Mouse (Mus musculus) layer of hippocampus, postnatal 14 days (tissue): Measurements from ENCODE around the gene Alg9. TPM values are rescaled to one million over a fixed set of nuclear protein-coding genes. Genes with fewer than 3 reads are reported as not detected.

Source experiments
- DNase-seq, 2 experiments: peaks; one replicate each; pipeline ENCODE4 v3.0.0; 2021 to 2022; ENCODE audit warnings: low spot score in 2 of 2, mixed read lengths in 1 of 2
- total RNA-seq, 2 experiments: library from RNA; stranded (reverse); gene quantifications; 2 replicates each; pipeline ENCODE4 v1.2.3; 2021

The Alg9 gene
- total RNA-seq, 2 experiments from 2014 or later, result 29.7 to 31.8 TPM

DNA sequence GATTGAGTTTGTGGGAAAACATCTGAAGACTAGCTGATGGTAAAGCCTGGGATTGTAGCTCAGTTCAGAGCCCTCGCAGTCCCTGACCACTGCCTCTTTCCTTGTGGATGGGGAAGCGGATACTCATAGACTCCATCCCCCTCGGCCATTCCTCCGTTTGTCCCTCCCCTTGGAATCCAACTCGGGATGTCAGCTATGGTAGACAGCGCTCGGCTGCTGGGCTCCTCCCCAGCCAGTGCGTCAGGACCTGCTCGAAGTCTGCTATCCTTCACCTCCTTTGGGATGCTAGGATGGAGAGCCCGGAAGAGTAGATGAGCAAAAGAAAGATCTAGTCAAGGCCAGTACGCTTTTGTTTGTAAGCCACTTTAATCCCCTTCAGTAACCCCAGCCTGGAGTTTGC, 75.5 kb downstream of the Alg9 start:
- DNase-seq, result no peak

DNA sequence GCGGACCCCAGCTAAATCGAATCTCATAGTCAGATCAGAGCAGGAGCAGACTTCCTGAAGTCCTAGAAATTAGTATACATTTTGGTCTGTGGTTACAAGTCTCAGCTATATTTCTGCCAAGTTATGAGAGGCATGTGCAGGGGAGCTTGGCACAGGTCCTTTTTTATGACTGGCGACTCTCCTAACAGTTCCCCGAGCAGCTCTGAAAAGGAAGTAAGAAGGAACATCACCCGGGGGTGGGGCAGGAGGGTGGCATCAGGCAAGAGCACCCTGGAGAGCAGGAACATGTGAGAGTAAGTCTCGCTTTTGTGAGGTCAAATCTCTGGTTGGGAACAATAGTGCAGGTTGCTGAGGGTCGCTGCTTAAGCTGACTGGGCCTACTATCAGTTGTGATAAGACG, 75.9 kb downstream of the Alg9 start:
- DNase-seq, result no peak

DNA sequence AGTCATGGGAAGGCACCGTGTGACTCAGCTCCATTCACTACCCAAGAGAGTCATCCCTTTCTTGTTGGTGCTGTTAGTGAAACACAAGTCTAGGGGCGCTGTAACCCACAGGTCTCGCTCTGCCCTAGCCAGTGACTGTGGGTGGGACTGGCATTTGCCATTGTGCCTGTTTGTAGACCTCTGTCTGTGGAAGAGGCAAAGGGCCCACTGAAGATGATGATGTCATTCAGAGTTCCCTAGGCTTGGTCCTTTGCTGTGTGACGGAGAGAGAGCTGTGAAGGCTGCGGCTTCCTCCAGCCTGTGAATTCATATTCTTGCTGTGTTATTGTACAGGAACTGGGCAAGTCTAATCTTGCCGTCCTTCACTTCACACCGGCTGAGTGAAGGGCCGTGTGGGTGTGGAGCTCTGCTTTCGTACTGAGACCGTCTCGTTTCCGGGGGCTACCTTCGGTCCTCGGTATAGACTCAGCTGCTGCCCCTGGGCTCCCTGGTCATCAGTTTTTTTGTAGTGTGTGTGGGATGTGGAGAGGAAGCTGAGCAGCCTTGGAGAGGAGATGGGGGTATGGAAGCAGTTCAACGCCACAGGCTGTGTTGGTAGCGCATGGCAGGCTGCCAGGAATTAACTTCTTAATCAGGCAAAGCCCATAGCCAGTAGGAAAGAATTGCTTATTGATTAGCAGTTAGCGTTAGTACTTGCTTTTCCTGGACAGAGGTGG, 78.0 kb downstream of the Alg9 start:
- no peak for DNase-seq

DNA sequence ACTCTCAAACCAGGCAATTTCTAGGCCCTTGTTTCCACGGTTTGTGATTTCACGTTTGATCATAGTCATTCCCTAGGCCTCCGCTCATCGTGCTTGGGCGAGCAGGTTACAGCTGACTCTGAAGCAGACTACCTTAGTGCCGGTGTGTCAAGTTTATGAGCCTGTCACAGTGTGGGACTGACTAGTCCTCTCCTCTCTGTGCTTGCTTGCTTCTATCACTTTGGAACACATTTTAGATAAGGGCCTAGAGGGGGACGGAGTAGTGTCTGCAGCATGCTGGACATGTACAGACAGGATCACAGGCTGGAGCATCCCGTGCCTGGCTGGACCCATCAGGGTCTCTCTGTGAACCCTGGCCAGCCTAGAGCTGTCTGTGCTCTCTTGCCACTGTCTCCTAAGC, 79.6 kb downstream of the Alg9 start:
- no peak for DNase-seq

DNA sequence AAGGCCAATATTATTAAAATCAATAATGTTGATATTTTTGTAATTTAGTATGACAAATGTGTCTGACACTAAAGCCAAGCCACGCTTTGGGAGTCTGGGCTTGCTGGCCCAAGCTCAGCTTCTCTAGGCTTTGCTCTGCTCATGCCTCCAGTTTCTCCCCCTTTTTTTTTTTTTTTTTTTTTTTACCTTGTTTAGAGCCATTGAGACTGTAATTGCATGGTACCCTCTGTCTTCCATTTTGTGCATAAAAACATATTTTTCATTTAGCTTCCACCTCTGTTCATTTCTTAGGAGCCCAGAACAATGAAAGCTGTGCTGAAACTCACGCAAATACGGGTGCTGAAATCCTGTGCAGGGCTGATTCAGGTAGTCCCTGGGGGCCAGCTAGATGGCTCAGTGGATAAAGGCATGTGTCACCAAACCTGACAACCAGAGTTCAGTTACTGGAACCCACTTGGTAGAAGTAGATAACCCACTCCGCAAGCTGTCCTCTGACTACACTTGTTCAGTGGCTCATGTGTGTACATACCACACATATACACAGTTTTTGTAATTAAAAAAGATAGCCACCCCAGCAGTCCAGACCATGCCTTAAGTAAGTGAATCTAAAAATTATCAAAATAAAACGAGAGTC, 80.4 kb downstream of the Alg9 start:
- no peak for DNase-seq

DNA sequence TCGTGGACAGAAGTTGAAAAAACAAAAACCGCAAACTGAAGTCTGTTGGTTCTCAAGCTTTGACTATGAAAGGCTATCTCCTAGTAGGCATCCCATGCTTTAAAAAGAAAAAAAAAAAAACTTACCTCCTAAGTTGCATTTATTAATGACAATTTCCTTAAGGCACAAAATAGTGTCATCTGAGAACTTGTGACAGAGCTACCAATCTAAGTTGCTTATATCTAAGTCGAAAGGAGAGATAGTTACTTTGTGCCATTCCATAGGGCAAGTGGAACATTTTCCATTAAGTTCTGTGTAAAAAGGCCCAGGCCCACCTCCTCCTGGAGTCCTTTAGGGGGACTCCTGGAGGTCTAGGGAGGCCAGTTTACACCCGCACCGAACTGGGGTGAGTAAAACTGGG, 81.0 kb downstream of the Alg9 start:
- no peak for DNase-seq

DNA sequence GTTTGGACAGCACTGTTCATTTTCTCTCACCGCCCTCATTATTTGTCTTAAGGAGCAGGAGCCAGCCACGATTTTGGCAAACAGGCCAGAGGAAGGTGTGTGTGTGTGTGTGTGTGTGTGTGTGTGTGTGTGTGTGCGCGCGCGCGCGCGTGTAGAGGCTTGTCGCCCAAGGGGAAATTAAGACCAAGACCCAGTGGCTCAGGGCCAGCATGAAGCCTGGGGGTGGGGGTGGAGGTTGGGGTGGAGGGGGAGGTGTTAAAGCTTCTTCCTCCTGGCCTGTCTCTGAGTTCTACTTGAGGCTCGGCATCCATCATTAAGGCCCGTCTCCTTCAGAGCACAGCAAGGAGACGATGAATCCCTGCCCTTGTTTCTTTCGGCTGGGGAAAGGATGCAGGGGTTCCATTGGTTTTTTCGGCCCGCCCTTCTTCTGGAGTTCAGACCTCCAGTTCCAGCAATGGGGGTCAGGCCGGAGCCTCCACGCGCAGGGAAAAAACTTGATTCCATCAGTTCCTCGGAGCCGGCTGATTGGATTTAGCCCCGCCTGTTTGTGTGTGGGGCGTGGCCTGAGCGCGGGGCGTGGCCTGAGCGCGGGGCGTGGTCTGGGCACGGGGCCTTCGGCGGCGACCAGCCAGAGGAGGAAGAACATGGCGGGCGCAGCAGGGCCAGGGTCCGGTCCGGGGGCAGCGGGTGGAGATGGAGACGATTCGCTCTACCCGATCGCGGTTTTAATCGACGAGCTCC, 81.7 kb downstream of the Alg9 start:
- DNase-seq, result peak; percentile 91 to 93

DNA sequence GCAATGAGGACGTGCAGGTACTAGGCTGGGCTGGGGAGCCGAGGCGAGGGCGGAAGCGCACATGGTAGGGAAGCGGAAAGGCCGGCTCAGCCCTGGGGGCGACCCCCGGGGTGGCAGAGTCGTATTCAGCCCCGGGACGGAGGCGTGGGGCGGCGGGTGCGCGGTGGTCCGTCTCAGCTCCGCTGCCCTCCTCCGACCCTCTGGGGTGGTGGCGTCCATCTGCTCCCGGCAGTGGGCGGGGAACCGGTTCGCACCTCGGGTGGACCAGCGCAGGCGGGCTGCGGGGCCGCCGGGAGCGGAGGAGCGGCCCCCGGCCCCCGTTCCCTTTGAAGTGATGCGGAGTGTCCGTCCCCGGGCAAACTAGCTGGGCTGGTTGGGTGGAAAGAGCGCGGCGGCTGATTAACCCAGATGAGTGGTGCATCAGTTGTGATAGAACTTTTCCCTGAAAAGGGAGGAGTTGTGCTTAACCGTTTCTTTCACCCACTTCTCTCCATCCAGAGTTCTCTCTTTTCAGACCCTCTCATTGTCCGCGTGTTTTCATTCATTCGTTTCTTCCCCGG, 82.3 kb downstream of the Alg9 start:
- no peak for DNase-seq

DNA sequence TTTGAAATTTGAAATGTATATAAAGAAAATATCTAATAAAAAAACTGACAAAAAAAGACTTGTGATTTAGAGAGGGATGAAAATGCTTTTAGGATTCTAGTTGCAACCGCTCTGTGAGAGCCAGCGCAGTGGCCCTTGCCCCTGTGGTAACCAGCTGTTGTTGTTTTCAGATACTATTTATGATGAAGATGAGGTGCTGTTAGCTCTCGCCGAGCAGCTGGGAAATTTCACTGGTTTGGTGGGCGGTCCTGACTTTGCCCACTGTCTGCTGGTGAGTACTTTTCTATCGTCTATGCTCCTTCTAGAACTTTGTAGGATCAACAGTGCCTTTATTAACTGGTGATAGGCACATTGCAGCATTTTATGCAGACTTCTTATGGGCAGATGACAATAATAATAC, 83.9 kb downstream of the Alg9 start:
- DNase-seq, result no peak

DNA sequence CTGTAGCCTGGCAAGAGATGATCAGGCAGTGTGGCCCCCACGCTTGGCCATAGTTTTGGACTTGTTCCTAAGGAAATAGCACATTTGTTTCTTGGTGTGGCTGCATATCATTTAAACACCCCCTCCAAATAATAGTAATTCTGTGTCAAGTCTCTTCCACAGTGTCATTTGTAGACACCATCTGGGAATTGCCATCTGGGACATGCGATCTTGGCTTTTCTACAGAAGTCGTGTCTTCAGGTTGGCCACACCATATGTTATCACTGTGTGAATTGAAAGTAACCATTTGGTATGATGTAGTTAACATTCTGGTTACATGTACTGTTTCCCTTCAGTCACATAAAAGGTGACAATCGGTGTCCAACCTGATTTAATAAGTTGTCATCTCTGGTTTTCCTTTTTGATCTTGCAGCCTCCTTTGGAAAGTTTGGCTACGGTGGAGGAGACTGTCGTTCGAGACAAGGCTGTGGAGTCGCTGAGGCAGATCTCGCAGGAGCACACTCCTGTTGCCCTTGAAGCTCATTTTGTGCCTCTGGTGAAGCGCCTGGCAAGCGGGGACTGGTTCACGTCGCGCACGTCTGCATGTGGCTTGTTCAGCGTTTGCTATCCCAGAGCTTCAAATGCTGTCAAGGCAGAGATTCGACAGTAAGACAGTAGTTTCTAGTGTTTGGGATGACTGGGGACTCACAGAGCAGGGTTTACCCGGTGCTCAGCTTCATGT, 86.5 kb downstream of the Alg9 start:
- peak in 1 of 2 experiments; percentile 44 for DNase-seq

DNA sequence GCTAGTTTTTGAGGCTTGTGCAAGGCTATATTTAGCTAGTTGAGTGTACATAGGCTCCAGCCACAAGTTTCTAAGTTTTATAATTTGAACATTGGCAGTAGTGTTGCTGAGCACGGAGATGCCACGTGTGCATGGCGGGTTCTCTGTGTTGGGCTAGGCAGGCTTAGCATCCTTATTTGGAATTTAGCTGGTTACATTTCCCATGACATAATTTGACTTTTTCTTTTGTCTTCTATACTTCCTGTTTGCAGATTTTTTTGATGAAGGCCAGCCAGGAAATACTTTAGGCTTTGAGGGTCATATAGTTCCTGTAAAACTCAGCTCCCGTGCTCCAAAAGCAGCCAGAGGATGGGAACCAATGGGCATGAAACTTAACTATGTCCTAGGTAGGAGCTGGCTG, 89.0 kb downstream of the Alg9 start:
- no peak for DNase-seq

DNA sequence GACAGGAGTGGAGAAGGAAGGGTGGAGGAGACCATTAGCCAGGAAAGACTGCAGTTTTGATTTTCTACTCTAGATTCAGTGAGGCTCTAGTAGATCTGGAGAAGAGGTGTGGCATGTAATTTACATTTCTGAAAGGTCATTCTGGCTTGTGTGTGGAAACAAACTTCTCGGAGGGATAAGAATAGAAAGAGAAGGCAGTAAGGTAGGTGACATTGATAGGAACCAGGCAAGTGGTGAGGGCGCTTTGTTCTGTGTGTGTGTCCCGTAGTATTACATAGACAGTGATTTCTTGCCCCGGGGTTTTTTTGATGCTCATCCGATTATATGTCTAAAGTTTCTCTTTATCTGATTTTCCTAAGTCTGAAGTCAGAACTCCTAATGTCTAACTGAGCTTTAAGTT, 90.1 kb downstream of the Alg9 start:
- DNase-seq, result no peak

DNA sequence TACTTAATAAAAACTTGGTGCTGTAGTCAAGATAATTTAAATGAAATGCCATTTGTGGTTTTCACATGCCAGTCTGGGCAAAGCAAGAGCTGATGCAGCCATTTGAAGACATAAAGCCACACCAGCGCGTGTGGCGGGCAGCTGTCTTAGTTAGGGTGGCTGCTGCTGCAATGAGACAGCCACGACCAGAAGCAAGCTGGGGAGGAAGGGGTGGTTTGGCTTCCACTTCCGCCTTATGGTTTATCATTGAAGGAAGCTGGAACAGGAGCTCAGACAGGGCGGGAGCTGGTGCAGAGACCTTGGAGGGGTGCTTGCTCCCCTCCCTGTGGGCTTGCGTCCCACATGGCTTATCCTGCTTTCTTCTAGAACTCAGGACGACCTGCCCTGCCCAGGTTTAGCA, 91.0 kb downstream of the Alg9 start:
- no peak for DNase-seq

DNA sequence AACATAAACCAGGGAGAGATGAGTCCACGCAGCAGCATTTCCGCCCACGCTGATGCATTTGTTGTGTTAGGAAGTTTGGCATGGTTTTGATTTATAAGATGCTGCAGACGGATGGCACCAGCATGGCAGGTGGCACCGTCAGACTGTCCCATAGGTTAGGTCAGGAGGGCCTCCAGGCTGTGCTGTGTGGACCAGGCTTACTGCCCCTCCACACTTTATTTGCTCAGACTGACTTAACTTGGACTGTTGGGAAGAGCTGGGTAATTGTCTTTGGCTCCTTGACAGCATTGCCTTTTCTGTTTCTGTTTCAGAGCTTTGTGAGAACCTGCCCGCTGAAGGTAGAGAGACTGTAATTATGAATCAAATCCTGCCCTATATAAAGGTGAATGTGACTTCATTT, 92.2 kb downstream of the Alg9 start:
- no peak for DNase-seq

DNA sequence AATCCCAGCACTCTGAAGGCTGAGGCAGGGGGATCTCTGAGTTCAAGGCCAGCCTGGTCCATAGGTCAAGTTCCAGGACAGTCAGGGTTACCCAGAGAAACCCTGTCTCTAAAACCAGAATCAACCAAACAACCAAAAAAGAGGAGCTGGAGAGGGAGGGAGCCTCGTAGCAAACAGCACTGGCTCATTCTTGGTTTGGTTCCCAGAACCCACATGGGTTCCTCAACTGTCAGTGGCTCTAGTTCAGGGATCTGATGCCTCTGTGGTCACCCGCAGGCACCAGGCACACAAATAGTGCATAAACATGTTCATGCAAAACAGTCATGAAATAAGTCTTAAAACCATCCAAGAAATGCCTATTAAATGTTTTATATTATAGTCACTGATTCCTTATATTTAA, 93.4 kb downstream of the Alg9 start:
- DNase-seq, result no peak

DNA sequence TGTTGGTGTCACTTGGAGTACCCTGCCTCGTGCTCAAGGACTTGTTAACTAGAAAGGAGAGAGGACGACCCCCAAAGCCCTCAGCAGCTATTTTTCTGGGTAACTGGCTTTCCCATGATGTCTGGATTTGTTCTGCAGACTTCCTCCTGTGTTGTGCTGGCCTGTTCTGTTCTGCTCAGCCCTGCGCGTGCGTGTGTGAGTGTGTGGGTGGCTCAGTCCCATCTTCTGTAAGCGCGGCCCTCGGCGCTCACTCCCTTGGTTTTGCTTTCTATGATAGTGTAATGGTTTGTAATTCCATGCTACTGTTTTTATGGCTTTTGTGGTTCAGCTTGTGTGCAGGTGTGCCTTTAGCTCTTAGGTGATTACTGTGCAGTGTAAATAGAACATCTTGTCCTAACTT, 98.4 kb downstream of the Alg9 start:
- no peak for DNase-seq

DNA sequence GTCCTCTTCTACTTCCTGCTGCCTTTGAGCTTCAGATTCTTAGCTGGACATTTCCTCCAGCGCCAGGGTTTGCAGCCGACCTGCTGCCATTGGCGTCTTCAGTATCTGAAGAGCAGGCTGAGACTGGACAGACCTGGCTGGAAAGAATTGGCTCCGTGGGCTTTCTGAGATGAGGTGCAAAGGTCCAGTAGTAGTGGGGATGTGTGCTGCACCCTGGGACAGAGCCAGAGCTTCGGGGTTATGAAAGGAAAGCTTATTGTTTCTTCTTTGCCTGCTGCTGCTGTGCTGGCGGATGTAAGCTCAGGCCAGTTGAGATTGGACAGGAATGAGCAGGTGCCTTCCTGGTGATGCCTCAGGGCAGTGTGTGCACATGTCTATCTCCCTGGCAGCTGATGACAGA, 99.2 kb downstream of the Alg9 start:
- no peak for DNase-seq

DNA sequence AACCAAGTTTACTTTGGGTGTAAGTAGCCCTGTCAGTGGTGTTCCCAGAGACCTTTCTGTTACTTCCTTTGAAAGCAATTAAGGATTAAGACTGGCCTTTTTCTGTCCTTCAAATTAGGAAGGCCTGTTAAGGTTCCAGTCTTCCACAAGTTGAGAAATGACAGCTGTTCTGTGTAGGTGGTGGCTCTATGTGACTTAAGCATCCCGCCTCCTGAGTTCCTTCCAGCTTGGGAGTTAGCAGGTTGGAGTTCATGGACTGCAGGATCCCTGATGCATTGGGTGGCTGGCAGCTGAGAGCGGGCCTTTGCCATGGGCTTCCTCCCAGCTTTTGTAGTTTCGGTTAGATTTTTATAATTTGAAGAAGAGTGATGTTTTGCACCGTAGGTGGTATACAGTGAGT, 100.7 kb downstream of the Alg9 start:
- DNase-seq, result no peak

DNA sequence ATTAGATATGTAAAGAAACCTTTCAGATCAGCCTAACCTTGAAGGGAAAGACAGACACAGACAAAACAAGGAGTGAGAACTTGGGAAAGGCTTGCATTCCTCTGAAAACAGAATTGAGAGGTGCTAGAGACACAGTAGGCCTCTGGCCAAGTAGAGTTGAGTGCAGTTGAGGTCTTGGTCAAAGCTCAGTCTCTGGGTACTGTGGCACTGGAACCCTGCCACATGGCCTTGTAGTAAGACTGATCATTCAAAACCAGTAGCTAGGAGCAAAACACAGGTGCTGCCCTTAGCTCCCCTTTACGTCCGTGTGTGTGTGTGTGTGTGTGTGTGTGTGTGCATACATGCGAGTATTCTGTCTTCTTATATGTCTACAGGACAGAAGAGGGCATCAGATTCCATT, 101.5 kb downstream of the Alg9 start:
- DNase-seq, result no peak

DNA sequence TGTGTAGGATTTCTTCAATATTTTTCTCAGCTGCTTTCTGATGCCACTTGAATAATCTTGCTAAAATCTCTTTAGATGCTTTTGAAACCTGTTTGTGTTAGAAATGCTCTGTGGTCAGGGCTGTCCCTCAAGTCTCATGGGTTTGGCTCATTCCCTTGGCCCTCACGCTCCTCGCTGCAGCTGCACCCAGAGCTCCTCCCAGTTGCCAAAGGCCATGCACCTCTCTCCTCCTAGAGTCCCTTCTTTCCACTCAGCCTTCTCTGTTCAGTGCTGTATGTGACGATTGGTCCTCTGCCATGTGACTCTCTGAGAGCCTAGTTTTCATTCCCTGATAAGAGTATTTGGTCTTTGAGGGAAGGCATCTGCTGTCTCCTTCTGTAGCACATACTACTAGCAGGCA, 102.6 kb downstream of the Alg9 start:
- no peak for DNase-seq

DNA sequence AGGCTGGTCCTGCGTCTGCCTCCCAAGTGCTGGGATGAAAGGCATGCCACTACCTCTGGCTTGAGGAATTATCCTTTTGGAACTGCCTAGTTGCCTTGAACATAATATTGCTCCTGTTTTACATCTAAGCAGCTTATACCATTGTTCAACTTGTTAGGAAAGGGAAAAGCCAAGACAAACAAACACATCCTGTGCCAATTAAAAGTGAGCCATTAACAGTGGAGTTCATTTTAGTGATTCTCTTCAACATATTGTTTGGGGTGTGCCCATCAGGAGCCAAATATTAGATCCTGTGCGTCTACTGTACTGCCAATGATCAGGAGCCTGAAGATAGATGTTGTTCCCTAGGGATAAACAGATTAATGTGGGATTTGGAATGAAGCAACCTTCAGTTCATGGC, 107.4 kb downstream of the Alg9 start:
- DNase-seq, result no peak

DNA sequence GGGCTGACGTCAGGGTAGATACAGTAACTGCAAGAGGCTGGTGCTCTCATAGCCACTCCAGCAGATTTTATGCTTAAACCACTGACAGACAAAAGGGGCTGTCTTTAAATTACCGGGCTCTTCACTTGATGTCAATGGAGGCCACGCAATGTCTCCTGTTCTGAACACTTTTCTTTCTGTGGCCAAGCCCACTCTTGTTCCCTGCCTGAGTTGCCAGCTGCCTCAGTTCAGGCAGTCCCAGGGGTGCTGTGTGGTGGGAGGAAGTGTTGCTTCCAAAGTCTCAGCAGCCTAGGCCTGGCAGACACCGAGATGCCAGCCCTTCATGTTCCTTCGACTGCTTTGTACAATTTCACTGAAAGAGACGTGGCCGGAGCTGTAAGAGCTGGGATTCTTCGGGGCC, 109.3 kb downstream of the Alg9 start:
- peak in 1 of 2 experiments; percentile 31 for DNase-seq
